Mouse (Mus musculus): ENCODE results near the gene Trak2.
"Not testable (repeated sequence)": the region's sequence is repeated elsewhere in the genome, so short reads cannot be mapped to it uniquely, and the experiment has no call there.

Gene Trak2

DNA sequence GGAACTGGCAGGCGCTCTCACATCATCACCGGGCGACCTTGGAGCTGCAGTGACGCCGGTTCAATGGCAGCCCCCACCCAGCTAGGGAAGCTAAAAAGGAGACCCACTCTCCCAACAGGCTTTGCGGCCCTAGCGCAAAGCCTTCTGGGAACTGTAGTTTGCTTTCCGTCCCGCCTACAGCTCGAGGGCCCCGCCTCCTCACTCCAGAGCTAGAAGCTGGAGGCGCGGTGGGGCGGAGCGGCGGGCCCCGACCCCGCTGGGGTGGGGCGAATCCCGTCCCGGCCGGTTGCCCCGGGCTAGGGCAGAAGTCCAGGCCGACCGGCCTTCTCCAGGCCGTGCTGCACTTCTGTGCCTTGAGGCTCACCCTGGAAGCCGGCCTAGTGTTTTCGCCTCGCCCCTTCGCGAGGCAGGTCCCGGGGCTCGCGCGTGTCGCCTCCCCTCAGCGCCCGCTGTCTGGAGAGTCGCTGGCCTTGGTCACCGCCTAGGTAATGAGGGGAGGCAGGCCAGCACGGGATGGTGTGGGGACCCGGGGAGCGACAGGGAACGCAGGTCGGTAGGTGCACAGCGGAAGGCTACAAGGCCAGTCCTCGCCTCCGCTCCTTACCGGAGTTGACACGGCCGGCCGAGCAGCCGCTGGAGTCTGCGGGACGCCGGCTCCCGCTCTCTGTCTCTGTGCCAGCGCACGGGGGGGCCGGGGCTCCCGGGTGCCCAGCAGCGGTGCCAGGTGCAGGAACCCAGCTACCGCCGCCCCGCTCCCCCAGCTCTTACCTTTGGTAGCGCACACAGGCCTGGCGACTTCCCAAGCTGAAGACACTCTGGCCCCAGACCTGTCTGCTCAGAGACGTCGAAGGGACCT lies at the start of gene Trak2, which contains the start of gene Stradb:
Gene Trak2 (minus strand): TSS at position 65 of the 856 bp plus-strand sequence.
Gene Stradb (plus strand): TSS at position 157 of the 856 bp plus-strand sequence.
- peak; percentile 84 for DNase-seq (ENCODE audit: low read depth, low spot score)

DNA sequence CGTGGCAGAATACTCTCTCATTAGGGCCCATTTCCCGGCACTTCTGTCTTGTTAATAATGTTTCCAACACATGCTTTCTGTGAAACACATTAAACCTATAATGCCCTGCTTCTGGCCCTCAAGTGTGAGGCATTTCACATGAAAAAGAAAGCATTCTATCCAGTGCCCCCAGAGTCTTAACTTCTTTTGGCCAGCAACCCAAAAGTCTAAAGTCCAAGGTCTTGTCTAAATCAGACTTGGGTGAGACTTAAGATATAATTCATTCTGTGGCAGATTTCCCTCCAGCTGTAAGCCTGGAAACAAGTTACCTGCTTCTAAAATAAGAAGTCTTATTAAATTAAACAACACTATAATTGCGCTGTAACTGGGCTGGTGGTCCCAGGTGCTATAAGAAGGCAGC lies 48.3 kb upstream of the Trak2 start:
- no peak for DNase-seq (ENCODE audit: low read depth, low spot score)

DNA sequence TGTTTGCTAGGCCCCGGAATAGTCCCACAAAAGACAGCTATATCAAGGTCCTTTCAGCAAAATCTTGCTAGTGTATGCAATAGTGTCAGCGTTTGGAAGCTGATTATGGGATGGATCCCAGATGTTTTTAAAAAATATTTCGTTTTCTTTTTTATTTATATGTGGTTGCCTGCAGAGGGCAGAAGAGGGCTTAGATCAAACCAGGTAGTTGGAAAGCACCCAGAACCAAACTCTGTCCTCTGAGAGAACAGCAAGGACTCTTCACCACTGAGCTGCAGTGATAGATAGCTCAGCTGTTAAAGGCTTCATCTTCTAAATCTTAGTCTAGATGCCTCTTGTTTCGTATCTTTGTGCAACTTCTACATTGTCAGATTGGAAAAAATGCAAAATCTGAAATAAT lies 36.0 kb upstream of the Trak2 start:
- no peak for DNase-seq (ENCODE audit: low read depth, low spot score)

DNA sequence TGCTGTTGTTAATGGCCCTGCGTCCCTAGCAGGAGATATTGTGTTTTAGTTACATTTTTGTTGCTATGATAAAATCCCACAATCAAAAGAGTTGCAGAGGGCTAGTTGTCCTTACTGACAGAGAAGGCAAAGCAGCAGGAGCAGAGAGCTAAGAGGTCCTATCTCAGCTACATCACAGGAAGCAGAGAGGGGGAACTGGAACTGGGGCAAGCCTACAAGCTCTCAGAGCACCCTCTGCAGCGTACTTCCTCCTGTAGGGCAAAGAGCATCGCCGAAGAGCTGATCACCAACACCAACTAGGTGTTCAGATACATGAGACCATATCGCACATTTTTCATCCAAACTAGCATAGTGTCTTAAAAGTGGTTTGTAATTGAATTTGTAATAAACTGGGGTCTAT lies 22.1 kb upstream of the Trak2 start:
- DNase-seq (ENCODE audit: low read depth, low spot score), result no peak

DNA sequence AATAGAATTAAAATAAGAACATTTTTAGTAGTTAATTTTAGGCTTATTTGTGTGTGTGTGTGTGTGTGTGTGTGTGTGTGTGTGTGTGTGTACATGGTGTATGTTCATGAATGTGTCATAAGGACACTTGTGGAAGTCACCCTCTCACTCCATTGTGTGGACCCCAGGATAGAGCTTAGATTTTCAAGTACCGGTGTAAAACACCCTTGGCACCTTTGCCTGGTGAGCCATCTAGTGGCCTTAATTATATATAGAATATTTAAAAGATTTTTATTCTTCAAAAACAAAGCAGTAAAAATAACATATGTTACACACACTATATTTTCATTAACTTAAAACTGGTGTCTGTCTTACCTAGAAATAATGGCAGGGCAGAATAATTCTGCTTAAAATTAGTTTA lies 20.5 kb upstream of the Trak2 start:
- DNase-seq (ENCODE audit: low read depth, low spot score), result no peak

DNA sequence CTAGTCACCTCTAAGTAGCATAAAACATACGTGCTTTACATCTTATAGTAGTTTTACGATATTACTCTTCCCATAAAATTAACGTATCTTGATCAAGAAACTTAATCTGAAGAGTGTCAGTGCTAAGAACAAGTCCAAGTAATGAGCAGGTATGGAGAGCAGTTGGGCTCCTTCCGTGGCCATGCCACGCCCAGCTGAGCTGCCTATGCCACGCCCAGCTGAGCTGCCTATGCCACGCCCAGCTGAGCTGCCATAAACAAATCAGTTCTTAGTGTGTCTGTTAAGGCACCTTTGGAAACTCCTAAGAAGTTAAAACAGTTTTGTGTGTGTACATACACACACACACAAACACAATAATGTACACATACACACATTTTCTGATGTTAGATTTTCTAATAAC lies 19.9 kb upstream of the Trak2 start:
- no peak for DNase-seq (ENCODE audit: low read depth, low spot score)

DNA sequence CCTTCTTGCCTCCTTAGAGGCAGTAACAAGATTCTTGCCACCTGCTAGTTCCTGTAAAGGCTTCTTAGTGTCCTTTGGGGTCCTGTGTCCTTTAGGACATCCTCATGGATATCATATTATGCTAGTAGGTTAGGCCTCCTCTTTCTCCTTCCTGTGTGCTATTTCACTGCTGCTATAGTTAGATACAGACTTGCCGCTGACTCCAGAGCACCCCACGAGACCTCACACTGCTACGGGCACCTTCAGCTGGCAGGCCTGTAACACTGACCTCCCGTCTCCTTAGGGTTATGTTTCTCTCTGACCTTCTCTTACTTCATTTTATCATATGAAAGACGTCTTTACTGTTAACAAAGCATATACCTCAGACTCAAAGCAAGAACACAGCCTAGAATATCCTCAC lies 11.4 kb upstream of the Trak2 start:
- DNase-seq (ENCODE audit: low read depth, low spot score), result no peak

DNA sequence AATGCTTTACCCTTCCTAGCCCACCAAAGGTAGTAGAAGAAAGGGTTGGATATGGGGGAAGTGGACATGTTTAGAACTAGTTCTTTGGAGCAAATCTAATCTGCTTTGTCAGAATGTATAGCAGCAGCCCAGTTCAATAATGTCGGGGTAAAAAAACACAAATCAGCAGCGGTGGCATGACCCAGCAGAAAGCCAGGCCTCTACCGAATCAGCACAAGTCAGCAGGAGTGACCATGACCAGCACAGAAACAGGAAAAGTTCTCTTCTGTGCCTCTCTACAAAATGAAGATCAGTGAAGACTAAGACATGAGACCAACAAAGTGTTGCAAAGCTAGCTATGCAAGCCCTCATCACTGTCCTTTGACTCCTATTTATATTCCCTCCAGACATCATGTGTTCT lies 9.0 kb upstream of the Trak2 start:
- DNase-seq (ENCODE audit: low read depth, low spot score), result no peak

DNA sequence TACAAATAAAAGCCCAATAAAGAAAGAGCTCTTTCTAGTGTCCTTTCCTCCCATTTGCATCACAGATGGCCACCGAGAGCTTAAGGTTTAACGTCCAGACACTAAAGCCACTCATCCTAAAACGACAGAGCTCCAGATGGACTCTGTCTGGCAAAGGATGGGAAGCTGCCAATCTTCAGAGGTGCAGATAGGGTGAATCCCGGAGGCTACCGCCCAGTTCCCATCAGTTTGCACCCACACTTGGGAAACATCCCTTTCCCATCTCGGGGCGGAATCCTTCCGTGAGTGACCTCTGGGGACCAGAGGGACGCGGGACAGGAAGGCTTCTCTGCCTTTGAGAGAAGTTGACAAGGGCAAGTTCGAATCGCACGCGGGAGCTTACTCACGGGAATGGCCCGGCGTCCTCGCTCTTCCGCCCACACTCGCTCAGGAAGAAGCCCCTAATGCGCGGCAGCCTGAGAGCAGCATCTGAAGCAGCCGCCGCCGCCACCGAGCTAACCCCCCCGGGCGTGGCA lies 322 bp downstream of the Trak2 start:
- DNase-seq (ENCODE audit: low read depth, low spot score), result no peak

DNA sequence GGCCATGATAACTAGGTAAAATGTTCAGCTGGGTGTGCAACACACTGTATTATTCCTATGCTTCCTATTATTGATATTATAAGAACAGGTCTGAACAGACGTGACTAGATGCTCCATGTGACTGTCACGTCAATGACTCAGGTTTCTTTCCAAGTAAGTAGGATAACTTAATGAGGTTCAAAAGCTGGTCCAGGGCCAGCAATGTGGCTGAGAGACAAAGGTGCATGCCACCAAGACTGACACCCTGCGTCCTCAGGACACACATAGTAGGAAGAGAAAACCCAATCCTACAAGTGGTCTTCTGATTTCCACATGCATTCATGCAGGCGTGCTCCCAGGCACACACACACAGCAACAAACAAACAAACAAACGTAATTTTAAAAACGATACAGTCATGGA lies 2.1 kb downstream of the Trak2 start:
- DNase-seq (ENCODE audit: low read depth, low spot score), result no peak

DNA sequence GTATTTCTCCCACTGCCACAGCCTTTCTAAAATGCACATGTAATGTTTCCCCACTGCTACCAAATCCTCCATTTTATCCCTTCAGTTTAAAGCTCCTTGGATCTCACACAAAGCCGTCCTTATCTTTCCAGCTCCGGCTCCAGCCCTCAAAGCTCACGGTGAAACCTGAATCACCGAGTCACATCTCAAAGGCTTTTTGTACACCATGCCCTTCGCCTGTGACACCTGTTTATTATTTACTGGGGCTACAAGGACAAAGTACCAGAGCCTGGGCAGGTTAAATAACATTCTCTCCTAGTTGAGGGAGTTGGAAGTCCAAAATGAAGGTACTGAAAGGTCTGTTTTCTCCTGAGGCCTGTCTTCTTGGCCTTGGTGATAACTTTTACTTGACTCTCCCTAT lies 3.2 kb downstream of the Trak2 start:
- DNase-seq (ENCODE audit: low read depth, low spot score), result no peak

DNA sequence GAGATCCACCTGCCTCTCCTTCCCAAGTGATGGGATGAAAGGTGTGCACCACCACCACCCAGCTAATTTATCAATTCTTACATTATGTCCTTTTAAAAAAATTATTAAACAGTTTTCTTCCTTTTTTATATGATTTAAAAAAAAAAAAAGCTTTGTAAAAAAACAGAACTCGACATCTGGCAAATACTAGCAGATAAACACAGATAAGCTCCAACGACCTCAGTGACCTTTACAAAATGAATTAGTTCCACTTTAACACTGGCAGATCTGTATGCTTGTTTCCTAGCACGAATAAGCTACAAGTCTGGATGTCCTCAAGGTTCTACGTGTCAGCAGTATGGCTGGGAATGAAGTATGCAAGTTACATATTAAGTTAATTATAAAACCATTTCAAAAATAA lies 5.7 kb downstream of the Trak2 start:
- DNase-seq (ENCODE audit: low read depth, low spot score), result no peak

DNA sequence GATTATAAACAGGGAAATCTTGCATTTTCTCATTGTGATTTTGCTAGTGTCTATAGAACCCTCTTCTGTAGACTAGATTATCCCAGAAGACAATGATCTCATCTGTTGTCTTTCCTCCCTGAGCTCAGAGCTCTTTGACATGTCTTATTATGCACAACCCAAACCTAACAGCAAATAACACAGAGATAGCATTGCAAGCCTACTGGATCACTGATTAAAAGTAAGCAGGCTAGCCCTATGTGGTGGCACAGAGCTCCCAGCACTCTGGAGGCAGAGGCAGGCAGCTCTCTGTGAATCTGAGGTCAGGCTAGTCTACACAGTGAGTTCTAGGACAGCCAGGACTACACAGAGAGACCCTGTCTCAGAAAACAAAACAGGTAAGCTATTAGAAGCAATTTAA lies 10.4 kb downstream of the Trak2 start:
- no peak for DNase-seq (ENCODE audit: low read depth, low spot score)

DNA sequence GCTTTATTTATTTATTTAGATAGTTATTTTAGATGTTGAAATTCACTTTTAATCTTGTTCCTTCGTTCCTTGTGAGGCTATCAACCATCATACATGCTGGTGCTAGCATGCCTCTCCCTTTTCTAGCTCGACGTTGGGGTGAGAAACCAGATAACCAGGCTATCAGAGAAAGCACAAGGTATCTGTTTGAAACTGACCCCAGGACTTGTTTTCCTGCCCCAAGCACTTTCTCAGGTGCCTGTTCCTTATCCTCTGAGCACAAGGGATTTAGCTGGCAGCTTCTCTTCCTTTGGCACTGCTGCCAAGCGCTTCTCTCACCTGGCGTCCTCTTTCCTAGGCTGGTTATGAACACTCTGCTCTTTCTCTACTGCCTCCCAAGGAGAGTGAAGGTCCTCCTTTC lies 10.8 kb downstream of the Trak2 start:
- DNase-seq (ENCODE audit: low read depth, low spot score), result no peak

DNA sequence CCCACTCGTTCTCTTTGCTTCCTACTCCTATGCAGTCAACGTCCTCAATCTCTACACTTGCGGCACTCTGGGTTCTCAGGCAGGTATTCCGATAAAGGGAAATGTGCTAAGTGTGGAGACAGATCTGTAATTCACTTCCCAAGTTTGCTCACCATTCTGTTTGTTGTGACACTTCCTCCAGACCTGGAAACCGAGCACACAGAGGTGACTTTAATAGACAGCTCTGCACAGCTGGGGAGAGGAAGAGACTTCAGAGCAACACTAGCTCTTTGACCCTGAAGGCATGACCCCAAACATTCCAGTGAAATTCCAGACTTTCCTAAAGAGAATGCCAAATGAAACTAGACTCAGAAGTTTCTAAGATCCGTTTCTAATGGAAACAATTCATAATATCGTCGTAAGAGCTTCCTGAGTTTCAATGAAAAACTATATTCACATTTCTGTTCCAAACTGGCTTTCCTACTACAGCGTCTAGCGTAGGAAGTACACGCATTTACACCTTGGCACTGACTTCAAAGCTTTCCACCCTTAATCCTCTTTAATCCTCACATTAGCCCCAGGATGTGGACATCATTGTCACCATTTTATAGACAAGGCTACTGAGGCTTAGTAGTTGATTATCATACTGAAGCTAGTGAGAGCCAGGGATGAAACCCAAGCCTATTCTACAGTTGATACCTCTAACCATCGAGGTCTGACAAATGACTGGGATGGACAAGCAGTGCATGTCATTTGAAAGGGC lies 11.9 kb downstream of the Trak2 start:
- DNase-seq (ENCODE audit: low read depth, low spot score), result no peak

DNA sequence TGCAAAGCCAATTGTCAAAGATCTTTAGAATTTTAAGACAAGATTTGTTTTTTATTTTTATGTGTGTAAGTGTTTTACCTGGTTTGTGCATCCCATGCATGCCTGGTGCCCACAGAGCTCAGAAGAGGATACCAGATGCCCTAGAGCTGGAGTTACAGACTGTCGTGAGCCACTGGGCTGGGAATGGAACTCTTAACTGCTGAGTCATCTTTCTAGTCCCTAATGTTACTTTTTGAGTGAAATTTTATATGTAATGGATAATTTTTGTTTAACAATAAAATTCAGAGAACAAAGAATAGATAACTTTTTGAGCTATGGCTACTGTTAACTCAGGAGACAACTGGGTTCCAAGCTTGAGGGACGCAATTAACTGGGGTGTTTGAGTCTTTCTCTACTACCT lies 13.5 kb downstream of the Trak2 start:
- no peak for DNase-seq (ENCODE audit: low read depth, low spot score)

DNA sequence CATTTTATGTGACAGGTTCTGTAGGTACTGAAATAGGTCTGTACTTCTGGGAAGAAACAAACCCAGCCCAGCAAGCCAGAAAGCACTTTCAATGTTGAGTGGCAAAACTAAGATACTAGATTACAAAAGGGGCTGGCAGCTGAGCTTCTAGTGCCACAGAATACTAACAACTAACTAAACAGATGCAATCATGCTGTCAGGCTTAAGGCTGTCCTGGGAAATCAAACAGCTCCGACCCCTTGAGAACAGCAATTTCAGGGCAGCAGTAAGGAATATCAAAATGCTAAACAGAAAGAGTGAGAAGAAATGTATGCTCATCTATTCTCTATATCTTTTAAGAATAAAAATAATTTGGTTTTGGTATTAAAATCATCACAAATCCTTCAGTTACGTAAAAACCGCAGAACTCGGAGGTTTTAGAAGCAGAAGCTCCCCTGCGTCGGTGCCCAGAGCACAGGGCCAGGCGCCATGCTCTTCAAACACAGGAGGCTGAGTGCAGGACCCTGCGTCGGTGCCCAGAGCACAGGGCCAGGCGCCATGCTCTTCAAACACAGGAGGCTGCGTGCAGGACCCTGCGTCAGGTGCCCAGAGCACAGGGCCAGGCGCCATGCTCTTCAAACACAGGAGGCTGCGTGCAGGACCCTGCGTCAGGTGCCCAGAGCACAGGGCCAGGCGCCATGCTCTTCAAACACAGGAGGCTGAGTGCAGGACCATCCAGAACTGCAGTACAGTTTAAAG lies 14.3 kb downstream of the Trak2 start:
- not testable (repeated sequence) for DNase-seq (ENCODE audit: low read depth, low spot score)

DNA sequence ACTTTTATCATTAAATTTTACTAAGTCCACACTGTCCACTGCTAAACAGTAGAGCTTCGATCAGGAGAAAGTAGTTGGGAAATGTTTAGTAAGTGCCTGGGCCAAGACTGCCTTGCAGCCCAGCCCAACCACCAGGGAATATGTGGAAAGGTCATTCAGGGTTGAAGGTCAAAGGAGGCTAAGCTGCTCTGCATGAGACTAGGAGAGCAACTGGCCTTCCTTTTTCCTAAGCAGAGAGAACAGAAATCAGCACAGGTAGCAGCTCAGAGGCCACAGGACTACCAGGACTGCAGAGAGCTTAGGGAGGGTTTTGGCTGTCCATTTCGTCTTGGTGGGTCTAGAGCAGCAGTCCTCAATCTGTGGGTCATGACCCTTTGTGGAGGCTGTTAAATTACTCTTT lies 15.3 kb downstream of the Trak2 start:
- no peak for DNase-seq (ENCODE audit: low read depth, low spot score)

DNA sequence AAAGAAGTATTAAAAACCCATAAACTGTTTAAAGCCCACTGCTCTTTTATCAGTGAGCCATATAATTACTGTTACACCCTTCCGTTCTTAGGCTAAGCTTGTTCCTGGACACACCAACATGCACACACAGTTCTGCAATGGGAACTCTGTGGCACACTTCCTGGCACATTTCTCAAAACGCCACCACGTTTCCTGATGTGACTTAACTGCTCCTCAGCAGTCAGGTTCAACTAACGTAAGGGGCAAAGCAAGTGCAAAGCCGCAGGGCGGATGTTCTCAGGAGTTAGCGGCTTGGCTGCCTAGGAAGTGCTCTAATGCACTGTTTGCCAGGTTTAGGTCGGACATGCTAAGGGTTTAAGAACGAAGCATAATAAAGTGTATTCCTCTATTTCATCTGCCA lies 17.0 kb downstream of the Trak2 start:
- no peak for DNase-seq (ENCODE audit: low read depth, low spot score)

DNA sequence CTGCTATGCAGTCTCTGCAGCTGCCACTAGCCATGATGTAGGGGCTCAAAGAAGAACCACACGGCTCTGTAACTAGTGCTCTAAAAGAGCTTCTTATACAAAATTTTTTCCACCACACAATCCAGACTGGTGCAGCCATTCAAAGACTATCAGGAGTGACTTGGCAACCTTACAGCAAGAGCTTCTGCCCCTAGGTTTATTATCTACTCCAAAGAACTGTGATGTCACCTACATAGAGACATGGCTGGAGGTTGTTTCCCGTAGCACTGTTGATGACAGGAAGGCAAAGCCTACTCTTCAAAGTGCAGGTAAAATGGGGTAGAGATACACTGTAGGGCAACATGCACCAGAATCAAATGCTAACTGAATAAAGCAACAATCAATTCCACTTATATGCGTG lies 17.5 kb downstream of the Trak2 start:
- DNase-seq (ENCODE audit: low read depth, low spot score), result no peak

DNA sequence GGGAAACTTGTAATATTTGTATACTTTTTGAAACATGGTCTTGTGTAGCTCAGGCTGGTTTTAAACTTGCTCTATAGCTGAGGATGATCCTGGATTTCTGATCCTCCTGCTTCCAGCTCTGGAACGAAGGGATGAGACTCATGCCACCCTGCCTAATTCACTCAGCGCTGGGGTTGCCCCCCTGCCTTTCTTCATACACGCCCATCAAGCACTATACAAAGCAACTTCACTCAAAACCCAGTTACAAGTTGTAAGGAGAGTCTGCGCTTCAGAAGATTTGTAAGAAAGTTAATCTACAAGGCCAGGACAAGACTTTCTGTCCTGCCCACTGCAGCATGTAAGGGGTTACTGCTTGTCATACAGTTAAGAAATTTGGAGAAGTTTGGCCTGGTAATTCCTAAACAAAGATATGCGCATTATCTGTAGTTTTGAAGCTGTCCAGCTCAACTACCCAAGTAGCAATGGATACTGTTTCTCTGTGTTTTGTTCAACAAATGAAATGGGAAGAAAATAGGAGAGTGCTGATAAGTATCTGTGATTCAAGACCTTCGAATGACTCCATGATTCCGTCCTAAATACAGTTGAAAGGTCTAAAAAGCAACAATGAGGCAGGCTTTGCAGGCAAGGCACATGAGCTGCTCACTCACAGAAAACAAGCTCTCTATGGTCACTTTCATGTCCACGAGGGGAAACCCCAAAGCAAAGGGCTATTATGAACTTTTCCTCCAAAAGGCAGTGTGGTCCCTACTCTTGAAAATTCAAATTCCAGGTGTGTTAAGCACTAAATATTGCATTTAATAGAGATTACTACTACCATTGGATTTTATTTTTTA lies 18.4 kb downstream of the Trak2 start:
- no peak for DNase-seq (ENCODE audit: low read depth, low spot score)

All from WW6 (cell line).